Mouse (Mus musculus) neural tube, embryonic 10.5 days (tissue): ENCODE results near the gene Tsc1.

Experiments used
- DNase-seq: peaks from one replicate; pipeline ENCODE4 v3.0.0-alpha.2; 2017; ENCODE audit warnings: low spot score; ENCODE audit errors: extremely low spot score

The Tsc1 gene

GRCm38 (mm10) chr2:28723912-28724311, 82.9 kb downstream of the Tsc1 start:
- DNase-seq: no peak

- peak; percentile 38 for DNase-seq
Observed at GRCm38 (mm10) chr2:28727786-28728404, 86.9 kb downstream of the Tsc1 start.

GRCm38 (mm10) chr2:28730676-28731075, 89.6 kb downstream of the Tsc1 start:
- DNase-seq: no peak

GRCm38 (mm10) chr2:28737112-28737511, 96.1 kb downstream of the Tsc1 start:
- DNase-seq: no peak

- no peak for DNase-seq
Observed at GRCm38 (mm10) chr2:28740159-28740558, 99.1 kb downstream of the Tsc1 start.
